Mouse (Mus musculus) MEL (cell line): ENCODE data around the gene S100a6.

ENCODE experiments used
- CTCF ChIP-seq, 3 experiments: IDR thresholded peaks in 2 of 3; conservative IDR thresholded peaks in 1 of 3; 2 replicates each; pipeline ENCODE4 v1.5.1; 2011 to 2012; ENCODE audit warnings: low read length in 3 of 3, low read depth in 2 of 3, mild to moderate bottlenecking in 2 of 3, improper control_type of control experiment in 1 of 3, inconsistent platforms in 1 of 3, mixed read lengths in 1 of 3, moderate library complexity in 1 of 3; ENCODE audit not compliant: control insufficient read depth in 1 of 3, insufficient read depth in 1 of 3, poor library complexity in 1 of 3, severe bottlenecking in 1 of 3
- EP300 ChIP-seq, 2 experiments: IDR thresholded peaks; 2 replicates each; pipeline ENCODE4 v1.6.1; 2011; ENCODE audit warnings: improper control_type of control experiment in 2 of 2, low read length in 2 of 2, low read depth in 1 of 2, mild to moderate bottlenecking in 1 of 2
- GABPA ChIP-seq: IDR thresholded peaks from 2 replicates; pipeline ENCODE4 v1.6.1; 2012; ENCODE audit warnings: low read depth, mild to moderate bottlenecking, inconsistent platforms, low read length, improper control_type of control experiment, moderate library complexity
- GATA1 ChIP-seq: IDR thresholded peaks from 2 replicates; pipeline ENCODE4 v1.6.1; 2011; ENCODE audit warnings: low read depth, low read length, improper control_type of control experiment
- JUND ChIP-seq: IDR thresholded peaks from 2 replicates; pipeline ENCODE4 v1.6.1; 2011; ENCODE audit warnings: low read depth, mild to moderate bottlenecking, improper control_type of control experiment, low read length
- MXI1 ChIP-seq: IDR thresholded peaks from 2 replicates; pipeline ENCODE4 v1.6.1; 2011; ENCODE audit warnings: mild to moderate bottlenecking, low read depth, low read length, improper control_type of control experiment
- NELFE ChIP-seq: IDR thresholded peaks from 2 replicates; pipeline ENCODE4 v1.6.1; 2011; ENCODE audit warnings: low read depth, low read length, improper control_type of control experiment
- POLR2A ChIP-seq, 2 experiments: IDR thresholded peaks; 2 replicates each; pipeline ENCODE4 v1.6.1; 2011 to 2012; ENCODE audit warnings: low read length in 2 of 2, mild to moderate bottlenecking in 2 of 2, control low read depth in 1 of 2, improper control_type of control experiment in 1 of 2, low read depth in 1 of 2, moderate library complexity in 1 of 2; ENCODE audit not compliant: control insufficient read depth in 1 of 2, insufficient read depth in 1 of 2, poor library complexity in 1 of 2
- POLR2AphosphoS5 ChIP-seq: IDR thresholded peaks from 2 replicates; pipeline ENCODE4 v1.6.1; 2012; ENCODE audit warnings: low read depth, borderline replicate concordance, mild to moderate bottlenecking, inconsistent platforms, low read length, moderate library complexity, mixed read lengths
- RCOR1 ChIP-seq: IDR thresholded peaks from 2 replicates; pipeline ENCODE4 v1.6.1; 2012; ENCODE audit warnings: low read depth, mild to moderate bottlenecking, inconsistent platforms, low read length, improper control_type of control experiment
- TCF12 ChIP-seq: IDR thresholded peaks from 2 replicates; pipeline ENCODE4 v1.6.1; 2014; ENCODE audit warnings: low read depth, mild to moderate bottlenecking, inconsistent platforms, low read length, improper control_type of control experiment, moderate library complexity
- USF1 ChIP-seq: IDR thresholded peaks from 2 replicates; pipeline ENCODE4 v1.6.1; 2014; ENCODE audit warnings: low read depth, mild to moderate bottlenecking, inconsistent platforms, low read length, improper control_type of control experiment, moderate library complexity

DNA sequence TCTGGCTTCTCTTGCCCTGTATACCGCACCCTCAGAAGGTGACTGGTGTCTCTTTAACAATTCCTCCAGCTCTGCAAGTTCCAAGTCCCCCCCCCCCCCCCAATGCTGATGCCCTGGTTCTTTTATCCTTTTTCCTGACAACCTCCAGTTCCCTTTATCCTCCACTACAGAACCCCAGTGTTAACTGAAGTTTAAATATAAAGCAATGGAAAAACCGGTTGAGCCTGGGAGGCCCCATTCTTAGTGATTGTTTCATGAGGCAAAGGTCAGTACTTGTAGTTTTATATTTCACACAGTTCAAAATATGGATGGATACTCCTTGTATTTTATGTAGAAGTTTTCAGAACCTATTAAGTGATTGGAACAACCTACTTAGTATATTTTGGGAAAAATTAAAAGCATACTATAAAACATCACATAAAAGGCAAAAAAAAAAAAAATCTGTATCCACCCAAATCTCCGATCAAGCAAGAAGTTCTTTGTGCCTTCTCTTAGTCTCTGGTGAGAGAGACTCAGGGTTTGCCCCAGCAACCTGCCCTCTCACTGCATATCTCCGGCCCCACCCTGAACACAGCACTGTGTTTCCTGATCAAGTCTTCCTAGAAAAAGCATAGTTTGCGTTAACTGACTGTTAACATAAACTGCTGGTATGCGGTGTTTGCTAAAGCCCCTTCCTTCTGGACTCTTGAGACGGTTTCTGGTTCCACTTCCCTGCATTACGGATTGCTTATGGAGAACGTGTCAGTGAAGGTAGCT is 13.8 kb downstream of the S100a6 start:
- TF ChIP-seq NELFE (no peak), CTCF (IDR thresholded peaks at IDR 0.05 in 2 of 3, conservative IDR thresholded peaks at IDR 0.05 in 1 of 3; ENCODE audit: control insufficient read depth in 1 of 3, insufficient read depth in 1 of 3, low read depth in 2 of 3, low read length in 3 of 3, poor library complexity in 1 of 3, severe bottlenecking in 1 of 3) (no peak), MXI1 (no peak), POLR2A (IDR thresholded peaks at IDR 0.05; ENCODE audit: control insufficient read depth in 1 of 2, insufficient read depth in 1 of 2, low read depth in 1 of 2, low read length in 2 of 2, poor library complexity in 1 of 2) (no peak), POLR2AphosphoS5 (no peak), TCF12 (no peak), GABPA (no peak), RCOR1 (no peak), USF1 (no peak), GATA1 (no peak), EP300 (IDR thresholded peaks at IDR 0.05; ENCODE audit: low read depth in 1 of 2, low read length in 2 of 2) (no peak), JUND (no peak)
